Mouse (Mus musculus) small intestine, adult 2 months (tissue): ENCODE results near the gene Zfp988. TPM values are rescaled to one million over a fixed set of nuclear protein-coding genes. Genes with fewer than 3 reads are reported as not detected.
"Not testable (repeated sequence)": the region's sequence is repeated elsewhere in the genome, so short reads cannot be mapped to it uniquely, and the experiment has no call there.

Source experiments
- H3K27ac ChIP-seq: fragments of 200-500 bp; 2 replicates; pipeline ENCODE4 v1.5.1; 2012; ENCODE audit warnings: low read depth, low read length, control low read depth, inconsistent platforms; ENCODE audit not compliant: insufficient read depth
- H3K27me3 ChIP-seq: fragments of 200-500 bp; 2 replicates; pipeline ENCODE4 v1.6.1; 2012; ENCODE audit warnings: mild to moderate bottlenecking, moderate library complexity, low read length, inconsistent platforms; ENCODE audit not compliant: control insufficient read depth, insufficient read depth
- H3K36me3 ChIP-seq: fragments of 200-500 bp; 2 replicates; pipeline ENCODE4 v1.6.1; 2012; ENCODE audit warnings: mild to moderate bottlenecking, low read length, control low read depth, inconsistent platforms; ENCODE audit not compliant: control insufficient read depth, insufficient read depth
- H3K4me1 ChIP-seq: fragments of 200-500 bp; 2 replicates; pipeline ENCODE4 v1.6.1; 2012; ENCODE audit warnings: low read length, inconsistent platforms, mixed read lengths; ENCODE audit not compliant: control insufficient read depth, insufficient read depth, insufficient read length
- H3K4me3 ChIP-seq: fragments of 200-500 bp; 2 replicates; pipeline ENCODE4 v1.5.1; 2012; ENCODE audit warnings: low read depth, mild to moderate bottlenecking, control low read depth, inconsistent platforms, low read length, moderate library complexity
- WGBS: fragments of 180-500 bp; shearing (Covaris S2); methylation state at CpG from one replicate; pipeline ENCODE4 v1.1.7; 2018; 5-methylcytosine and 5-hydroxymethylcytosine counted together
- polyA plus RNA-seq: library from polyadenylated mRNA; depleted of rRNA; stranded (reverse); fragments of >200 nt; gene quantifications from 2 replicates; pipeline ENCODE4 v1.2.3, GENCODE M21; 2012; rRNA removed

Gene Zfp988
- polyA plus RNA-seq = not detected in 2 replicates

- H3K27me3 ChIP-seq, H3K36me3 ChIP-seq, H3K4me1 ChIP-seq, H3K4me3 ChIP-seq, H3K27ac ChIP-seq: not testable (repeated sequence)
- WGBS = 88% methylated on average over 6 of the region's 6 CpGs
Observed at GRCm38 (mm10) chr4:147305436-147305835, at the start of gene Zfp988. Gene Zfp988 (plus strand): TSS chr4:147305674.

DNA sequence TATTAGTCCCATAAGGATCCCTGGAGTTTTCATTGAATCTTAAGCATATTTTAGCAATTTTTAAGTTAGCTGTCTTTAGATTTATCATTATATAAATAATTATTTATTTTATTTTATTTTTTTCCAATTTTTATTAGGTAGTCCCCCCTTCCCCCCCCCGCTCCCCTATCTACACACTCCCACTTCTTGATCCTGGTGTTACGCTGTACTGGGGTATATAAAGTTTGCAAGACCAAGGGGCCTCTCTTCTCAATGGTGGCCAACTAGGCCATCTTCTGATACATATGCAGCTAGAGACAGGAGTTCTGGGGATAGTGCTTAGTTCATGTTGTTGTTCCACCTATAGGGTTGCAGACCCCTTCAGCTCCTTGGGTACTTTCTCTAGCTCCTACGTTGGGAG lies 42.8 kb upstream of the Zfp988 start:
- not testable (repeated sequence) for H3K4me1 ChIP-seq, H3K36me3 ChIP-seq, H3K27ac ChIP-seq, H3K4me3 ChIP-seq, H3K27me3 ChIP-seq
- WGBS = 90% methylated on average over 2 of the region's 3 CpGs

DNA sequence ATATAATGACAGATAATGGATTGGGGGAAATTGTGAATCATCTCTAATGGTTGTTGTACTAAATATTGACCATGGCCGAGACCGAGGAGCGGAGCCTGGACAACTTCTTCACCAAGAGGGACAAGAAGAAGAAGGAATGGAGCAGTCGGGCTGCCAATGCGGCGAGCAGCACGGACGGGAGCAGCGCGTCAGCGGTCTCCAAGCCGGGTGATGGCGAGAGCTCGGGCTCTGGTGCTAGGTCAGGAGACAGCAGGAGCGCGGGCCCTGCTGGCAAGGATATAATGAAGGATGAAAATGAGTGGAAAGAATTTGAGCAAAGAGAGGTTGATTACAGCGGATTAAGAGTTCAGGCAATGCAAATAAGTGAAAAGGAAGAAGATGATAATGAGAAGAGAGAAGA lies 38.2 kb upstream of the Zfp988 start:
- 93% methylated on average over 17 of the region's 17 CpGs for WGBS
- not testable (repeated sequence) for H3K36me3 ChIP-seq, H3K4me3 ChIP-seq, H3K4me1 ChIP-seq, H3K27me3 ChIP-seq, H3K27ac ChIP-seq

DNA sequence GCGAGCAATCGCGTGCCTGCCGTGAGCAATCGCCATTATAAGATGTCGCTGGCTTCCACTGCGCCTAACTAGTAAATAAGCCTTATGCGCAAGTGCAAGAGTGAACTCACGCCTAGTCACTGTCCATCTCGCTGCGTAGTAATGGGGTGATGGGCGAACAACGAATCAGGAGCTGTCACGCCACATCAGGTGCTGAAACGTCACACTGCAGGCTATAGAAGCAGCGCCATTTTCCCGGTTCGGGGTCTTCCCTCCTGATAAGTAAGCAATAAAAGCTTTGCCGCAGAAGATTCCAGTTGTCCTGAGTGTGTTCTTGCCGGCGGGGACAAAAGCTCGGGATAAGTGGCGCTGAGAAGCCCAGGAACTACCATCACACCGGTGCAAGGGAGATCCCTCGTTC lies 36.7 kb upstream of the Zfp988 start:
- not testable (repeated sequence) for H3K27me3 ChIP-seq, H3K27ac ChIP-seq, H3K4me3 ChIP-seq, H3K4me1 ChIP-seq, H3K36me3 ChIP-seq
- WGBS = 86% methylated on average over 25 of the region's 25 CpGs

DNA sequence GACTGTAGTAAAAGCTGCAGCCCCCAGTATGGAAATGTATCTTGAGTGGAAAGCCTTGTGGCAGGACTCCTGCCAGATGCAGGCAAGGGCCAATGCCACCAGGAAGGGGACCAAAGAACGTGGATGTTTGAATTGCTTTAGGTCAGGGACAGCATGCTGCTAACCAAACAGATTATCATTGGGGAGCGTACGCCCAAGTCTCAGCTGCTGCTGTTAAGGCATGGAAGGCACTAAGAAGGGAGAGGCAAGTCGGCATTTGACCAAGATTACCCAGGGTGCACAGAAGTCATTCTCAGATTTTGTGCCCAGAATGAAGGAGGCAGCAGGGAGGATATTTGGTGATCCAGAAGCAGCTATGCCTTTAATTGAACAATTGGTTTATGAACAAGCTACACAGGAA lies 35.4 kb upstream of the Zfp988 start:
- not testable (repeated sequence) for H3K4me1 ChIP-seq, H3K4me3 ChIP-seq, H3K27ac ChIP-seq, H3K27me3 ChIP-seq, H3K36me3 ChIP-seq
- 83% methylated on average over 4 of the region's 4 CpGs for WGBS

DNA sequence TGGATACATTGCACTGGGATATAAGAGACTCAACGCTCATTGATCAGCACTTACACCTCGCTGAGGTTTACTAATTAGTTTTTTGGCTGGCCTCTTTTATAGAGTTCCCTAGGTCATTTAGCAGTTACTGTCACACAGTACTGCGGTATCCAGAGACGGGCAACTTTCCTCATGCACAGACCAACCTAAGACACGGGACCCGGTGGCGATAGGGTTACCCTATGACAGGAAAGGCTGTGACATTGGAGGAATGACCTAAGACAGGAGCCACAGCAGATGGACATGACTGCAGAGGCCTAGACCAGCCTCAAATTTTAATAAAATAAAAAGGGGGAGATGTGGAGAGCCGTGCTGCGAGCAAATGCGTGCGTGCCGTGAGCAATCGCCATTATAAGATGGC lies 33.9 kb upstream of the Zfp988 start:
- not testable (repeated sequence) for H3K36me3 ChIP-seq, H3K27ac ChIP-seq, H3K4me1 ChIP-seq, H3K4me3 ChIP-seq, H3K27me3 ChIP-seq
- 89% methylated on average over 13 of the region's 13 CpGs for WGBS

DNA sequence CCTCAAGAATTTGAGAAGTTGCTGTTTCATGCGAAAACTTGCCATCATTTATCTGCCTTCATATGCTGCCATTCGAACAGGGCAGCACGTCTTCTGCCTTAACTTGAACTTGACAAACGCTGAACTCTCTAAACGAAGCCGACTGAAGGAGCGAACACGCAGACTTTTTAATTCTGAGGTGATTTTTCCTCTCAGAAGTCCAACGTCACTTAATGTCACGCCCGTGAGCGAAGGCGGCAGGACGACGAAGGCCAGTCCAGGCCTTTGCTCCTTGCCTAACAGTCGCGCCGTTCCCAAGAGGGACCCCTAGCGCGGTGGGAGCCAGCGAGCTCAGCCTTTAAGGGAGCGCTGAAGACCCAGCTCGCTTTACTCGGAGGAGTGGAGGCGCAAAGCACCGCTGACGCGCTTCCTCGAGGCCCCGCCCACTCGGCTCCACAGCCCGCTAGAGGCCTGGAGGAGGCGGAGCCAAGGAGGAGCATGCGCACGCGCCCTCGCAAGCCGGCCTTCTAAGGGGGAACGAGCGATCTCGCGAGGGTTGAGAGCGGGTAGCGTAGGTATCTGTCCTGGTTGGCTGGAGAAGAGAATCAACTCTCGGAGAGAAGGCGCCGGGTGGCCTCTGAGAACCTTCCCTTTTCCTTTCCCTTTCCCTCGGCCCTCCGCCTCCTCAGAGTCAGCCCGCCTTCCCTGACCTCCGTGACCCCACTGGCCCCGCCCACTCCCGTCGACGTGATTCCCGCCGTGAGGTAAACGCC lies 30.3 kb upstream of the Zfp988 start:
- H3K36me3 ChIP-seq, H3K4me3 ChIP-seq, H3K27ac ChIP-seq, H3K27me3 ChIP-seq, H3K4me1 ChIP-seq: not testable (repeated sequence)
- WGBS = 45% methylated on average over 57 of the region's 58 CpGs

GRCm38 (mm10) chr4:147275773-147276140 lies 29.7 kb upstream of the Zfp988 start:
- WGBS = 40% methylated on average over 54 of the region's 54 CpGs
- not testable (repeated sequence) for H3K36me3 ChIP-seq

DNA sequence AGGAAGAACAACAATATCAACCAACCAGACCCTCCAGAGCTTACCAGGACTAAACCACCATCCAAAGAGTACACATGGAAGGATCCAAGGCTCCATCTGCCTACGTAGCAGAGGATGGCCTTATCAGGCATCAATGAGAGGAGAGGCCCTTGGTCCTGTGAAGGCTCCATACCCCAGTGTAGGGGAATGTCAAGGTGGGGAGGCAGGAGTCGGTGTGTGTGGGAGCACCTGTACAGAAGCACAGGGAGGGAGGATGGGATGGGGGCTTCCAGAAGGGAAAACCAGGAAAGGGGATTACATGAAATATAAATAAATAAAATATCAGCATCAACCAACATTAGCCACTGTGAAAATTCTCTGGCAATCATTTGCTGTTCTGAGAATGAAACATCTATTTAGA lies 25.1 kb upstream of the Zfp988 start:
- H3K4me1 ChIP-seq, H3K36me3 ChIP-seq, H3K27me3 ChIP-seq, H3K4me3 ChIP-seq, H3K27ac ChIP-seq: not testable (repeated sequence)
- WGBS = 62% methylated on average over 2 of the region's 2 CpGs

More at GRCm38 (mm10) chr4:147275773-147276140, 29.7 kb upstream of the Zfp988 start:
- not testable (repeated sequence) for H3K27ac ChIP-seq, H3K4me3 ChIP-seq, H3K27me3 ChIP-seq, H3K4me1 ChIP-seq

- H3K27me3 ChIP-seq, H3K27ac ChIP-seq, H3K4me3 ChIP-seq, H3K4me1 ChIP-seq, H3K36me3 ChIP-seq: not testable (repeated sequence)
- 64% methylated on average over 3 of the region's 3 CpGs for WGBS
Observed at GRCm38 (mm10) chr4:147298585-147298984, 6.9 kb upstream of the Zfp988 start.

GRCm38 (mm10) chr4:147302375-147302774 lies 3.1 kb upstream of the Zfp988 start:
- not testable (repeated sequence) for H3K36me3 ChIP-seq, H3K4me3 ChIP-seq, H3K4me1 ChIP-seq, H3K27ac ChIP-seq, H3K27me3 ChIP-seq

GRCm38 (mm10) chr4:147335036-147335690 lies 29.7 kb downstream of the Zfp988 start:
- not testable (repeated sequence) for H3K27me3 ChIP-seq, H3K4me3 ChIP-seq, H3K4me1 ChIP-seq, H3K36me3 ChIP-seq, H3K27ac ChIP-seq
- 90% methylated on average over 2 of the region's 2 CpGs for WGBS
